Mouse (Mus musculus): ENCODE results near the gene Sesn2. TPM values are rescaled to one million over a fixed set of nuclear protein-coding genes. Genes with fewer than 3 reads are reported as not detected.
A peak's percentile ranks its signal among the peaks of the same experiment; 100 is the strongest.

Sesn2 gene
- polyA plus RNA-seq, 1 experiment, result 19.4 TPM

- Histone ChIP-seq H3K27me3 (ENCODE audit: control insufficient read depth, insufficient read depth, low read length) (no peaks in the 10 kb centered on the region), H3K27ac (ENCODE audit: control insufficient read depth, insufficient read depth, low read depth, low read length) (no peak overlapping the region), H3K4me1 (ENCODE audit: control insufficient read depth, insufficient read depth, low read length) (peaks cover 21% of the 10 kb centered on the region), H3K36me3 (ENCODE audit: control insufficient read depth, insufficient read depth, low read length) (no peaks in the 10 kb centered on the region), H3K4me3 (ENCODE audit: control insufficient read depth, low read depth, low read length) (peak overlapping the region; percentile 67)
- TF ChIP-seq POLR2A (IDR thresholded peaks at IDR 0.05; ENCODE audit: control insufficient read depth, low read depth, low read length) (no peak), CTCF (IDR thresholded peaks at IDR 0.05; ENCODE audit: control insufficient read depth, insufficient read depth, insufficient replicate concordance, low read depth, low read length) (no peak)
Measured at GRCm38 (mm10) chr4:132513395-132514273, 3.3 kb upstream of the Sesn2 start.

DNA sequence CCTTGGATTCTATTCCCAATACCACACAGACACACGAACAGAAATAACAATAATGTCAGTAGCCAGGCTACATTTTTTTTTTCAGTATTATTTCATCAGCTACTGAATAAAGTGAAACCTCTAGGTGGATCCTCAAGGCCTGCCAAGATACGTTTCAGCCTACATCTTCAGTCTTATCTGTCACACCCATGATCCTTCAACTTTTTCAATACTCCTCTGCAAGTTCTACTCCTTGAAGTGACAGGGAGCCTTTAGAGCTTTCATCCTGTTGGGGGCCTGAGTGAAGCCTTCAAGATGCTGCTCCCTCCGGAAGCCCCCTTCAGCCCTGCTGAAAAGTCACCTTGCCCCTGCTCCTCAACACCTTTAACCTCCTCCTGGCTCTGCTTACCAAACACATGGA lies 1.8 kb upstream of the Sesn2 start:
- H3K36me3 ChIP-seq (ENCODE audit: control insufficient read depth, insufficient read depth, low read length), result no peaks in the 10 kb centered on the region
- H3K4me3 ChIP-seq (ENCODE audit: control insufficient read depth, low read depth, low read length), result no peak overlapping the region
- no peak overlapping the region for H3K27ac ChIP-seq (ENCODE audit: control insufficient read depth, insufficient read depth, low read depth, low read length)
- H3K4me1 ChIP-seq (ENCODE audit: control insufficient read depth, insufficient read depth, low read length), result peaks cover 22% of the 10 kb centered on the region
- no peaks in the 10 kb centered on the region for H3K27me3 ChIP-seq (ENCODE audit: control insufficient read depth, insufficient read depth, low read length)
- TF ChIP-seq POLR2A (IDR thresholded peaks at IDR 0.05; ENCODE audit: control insufficient read depth, low read depth, low read length), result no peak

DNA sequence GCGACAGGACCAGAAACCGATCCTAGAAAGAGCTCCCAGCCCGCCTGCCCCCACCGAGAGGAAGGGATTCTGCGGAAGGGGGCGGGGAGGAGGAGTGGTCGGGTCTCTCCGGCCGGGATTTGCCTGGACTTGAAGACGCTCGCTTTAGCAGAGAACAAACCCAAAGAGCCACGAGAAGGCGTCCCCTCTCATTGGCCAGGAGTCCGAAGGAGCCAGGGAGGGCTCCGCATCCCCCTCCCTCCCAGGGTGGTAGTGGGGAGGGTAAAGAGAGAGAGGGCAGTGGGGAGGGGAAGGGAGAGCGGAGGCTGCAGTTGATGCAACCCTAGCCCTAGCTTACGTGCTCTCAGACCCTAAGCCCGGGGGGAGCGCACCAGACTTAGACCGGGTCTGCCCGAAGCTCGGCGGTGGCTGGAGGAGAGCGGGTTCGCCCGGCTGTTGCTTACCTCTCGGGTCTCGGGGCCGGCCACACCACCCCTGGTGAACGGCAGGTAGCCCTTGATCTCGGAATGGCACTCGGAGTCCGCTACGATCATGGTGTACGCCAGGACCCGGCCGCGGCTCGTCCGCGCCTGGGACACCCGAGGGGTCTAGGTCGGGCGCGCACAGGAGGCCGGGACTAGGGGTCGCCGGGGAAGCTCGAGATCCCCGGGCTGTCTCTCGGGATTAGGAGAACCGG lies 542 bp downstream of the Sesn2 start:
- no peaks in the 10 kb centered on the region for H3K36me3 ChIP-seq (ENCODE audit: control insufficient read depth, insufficient read depth, low read length)
- H3K4me3 ChIP-seq (ENCODE audit: control insufficient read depth, low read depth, low read length), result peak overlapping the region; percentile 86
- peaks cover 20% of the 10 kb centered on the region for H3K4me1 ChIP-seq (ENCODE audit: control insufficient read depth, insufficient read depth, low read length)
- H3K27me3 ChIP-seq (ENCODE audit: control insufficient read depth, insufficient read depth, low read length), result no peaks in the 10 kb centered on the region
- peak overlapping the region; percentile 80 for H3K27ac ChIP-seq (ENCODE audit: control insufficient read depth, insufficient read depth, low read depth, low read length)
- no peak for TF ChIP-seq CTCF (IDR thresholded peaks at IDR 0.05; ENCODE audit: control insufficient read depth, insufficient read depth, insufficient replicate concordance, low read depth, low read length)
- no peak for TF ChIP-seq POLR2A (IDR thresholded peaks at IDR 0.05; ENCODE audit: control insufficient read depth, low read depth, low read length)

GRCm38 (mm10) chr4:132507210-132507609 lies 3.1 kb downstream of the Sesn2 start:
- H3K27me3 ChIP-seq (ENCODE audit: control insufficient read depth, insufficient read depth, low read length), result no peaks in the 10 kb centered on the region
- H3K36me3 ChIP-seq (ENCODE audit: control insufficient read depth, insufficient read depth, low read length), result no peaks in the 10 kb centered on the region
- no peak overlapping the region for H3K27ac ChIP-seq (ENCODE audit: control insufficient read depth, insufficient read depth, low read depth, low read length)
- peaks cover 13% of the 10 kb centered on the region for H3K4me1 ChIP-seq (ENCODE audit: control insufficient read depth, insufficient read depth, low read length)
- TF ChIP-seq POLR2A (IDR thresholded peaks at IDR 0.05; ENCODE audit: control insufficient read depth, low read depth, low read length) (no peak), CTCF (IDR thresholded peaks at IDR 0.05; ENCODE audit: control insufficient read depth, insufficient read depth, insufficient replicate concordance, low read depth, low read length) (no peak)
- no peak overlapping the region for H3K4me3 ChIP-seq (ENCODE audit: control insufficient read depth, low read depth, low read length)

DNA sequence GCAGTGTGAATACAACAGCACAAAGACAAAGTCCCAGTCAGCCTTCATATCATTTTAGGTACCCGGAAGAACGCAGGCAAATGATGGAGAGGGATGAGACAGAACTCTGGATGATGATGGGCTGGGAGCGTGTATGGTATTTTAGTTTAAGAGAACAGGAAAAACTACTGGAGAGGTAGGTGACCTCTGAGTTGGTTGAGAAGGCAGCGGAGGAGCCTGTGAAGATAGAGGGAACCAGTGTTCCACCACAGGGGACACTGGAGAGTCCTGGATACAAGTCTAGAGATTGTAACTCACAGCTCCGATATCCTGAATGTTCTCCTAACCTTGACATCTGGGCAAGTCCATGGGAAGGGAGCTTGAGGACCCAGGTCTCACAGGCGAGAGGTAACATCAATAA lies 4.1 kb downstream of the Sesn2 start:
- peaks cover 13% of the 10 kb centered on the region for H3K4me1 ChIP-seq (ENCODE audit: control insufficient read depth, insufficient read depth, low read length)
- no peaks in the 10 kb centered on the region for H3K27me3 ChIP-seq (ENCODE audit: control insufficient read depth, insufficient read depth, low read length)
- H3K36me3 ChIP-seq (ENCODE audit: control insufficient read depth, insufficient read depth, low read length), result no peaks in the 10 kb centered on the region
- H3K4me3 ChIP-seq (ENCODE audit: control insufficient read depth, low read depth, low read length), result no peak overlapping the region
- no peak for TF ChIP-seq CTCF (IDR thresholded peaks at IDR 0.05; ENCODE audit: control insufficient read depth, insufficient read depth, insufficient replicate concordance, low read depth, low read length)
- no peak for TF ChIP-seq POLR2A (IDR thresholded peaks at IDR 0.05; ENCODE audit: control insufficient read depth, low read depth, low read length)
- H3K27ac ChIP-seq (ENCODE audit: control insufficient read depth, insufficient read depth, low read depth, low read length), result no peak overlapping the region

DNA sequence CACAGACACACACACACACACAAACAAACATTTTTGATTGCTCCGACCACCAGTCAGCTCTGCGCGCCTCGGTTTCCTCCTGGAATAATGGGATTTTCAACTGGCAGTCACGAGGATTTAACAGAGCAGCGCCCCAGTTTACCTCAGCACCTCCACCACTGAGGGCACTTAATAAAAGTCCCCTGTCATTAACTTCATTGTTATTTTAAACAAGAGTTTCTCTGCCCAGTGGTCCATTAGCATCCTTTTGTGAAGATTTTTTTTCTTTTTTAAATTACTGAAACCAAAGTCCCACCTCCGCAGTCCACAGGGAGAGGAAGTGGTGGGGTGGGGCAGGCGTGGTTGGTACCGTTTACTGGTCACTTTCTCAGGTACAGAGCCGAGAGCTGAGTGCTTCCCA lies 4.5 kb downstream of the Sesn2 start:
- Histone ChIP-seq H3K27me3 (ENCODE audit: control insufficient read depth, insufficient read depth, low read length) (no peaks in the 10 kb centered on the region), H3K4me3 (ENCODE audit: control insufficient read depth, low read depth, low read length) (no peak overlapping the region), H3K4me1 (ENCODE audit: control insufficient read depth, insufficient read depth, low read length) (peaks cover 11% of the 10 kb centered on the region), H3K36me3 (ENCODE audit: control insufficient read depth, insufficient read depth, low read length) (no peaks in the 10 kb centered on the region), H3K27ac (ENCODE audit: control insufficient read depth, insufficient read depth, low read depth, low read length) (no peak overlapping the region)
- TF ChIP-seq CTCF (IDR thresholded peaks at IDR 0.05; ENCODE audit: control insufficient read depth, insufficient read depth, insufficient replicate concordance, low read depth, low read length), result no peak
- no peak for TF ChIP-seq POLR2A (IDR thresholded peaks at IDR 0.05; ENCODE audit: control insufficient read depth, low read depth, low read length)

- no peak overlapping the region for H3K4me3 ChIP-seq (ENCODE audit: control insufficient read depth, low read depth, low read length)
- H3K4me1 ChIP-seq (ENCODE audit: control insufficient read depth, insufficient read depth, low read length), result peaks cover 7% of the 10 kb centered on the region
- TF ChIP-seq CTCF (IDR thresholded peaks at IDR 0.05; ENCODE audit: control insufficient read depth, insufficient read depth, insufficient replicate concordance, low read depth, low read length), result no peak
- no peak for TF ChIP-seq POLR2A (IDR thresholded peaks at IDR 0.05; ENCODE audit: control insufficient read depth, low read depth, low read length)
- no peaks in the 10 kb centered on the region for H3K27me3 ChIP-seq (ENCODE audit: control insufficient read depth, insufficient read depth, low read length)
- no peak overlapping the region for H3K27ac ChIP-seq (ENCODE audit: control insufficient read depth, insufficient read depth, low read depth, low read length)
- no peaks in the 10 kb centered on the region for H3K36me3 ChIP-seq (ENCODE audit: control insufficient read depth, insufficient read depth, low read length)
Measured at GRCm38 (mm10) chr4:132505034-132505738, 5.1 kb downstream of the Sesn2 start.

All from testis, adult 2 months (tissue).